Mouse (Mus musculus): ENCODE measurements around the gene Tsnaxip1. TPM values are rescaled to one million over a fixed set of nuclear protein-coding genes. Genes with fewer than 3 reads are reported as not detected.

Gene Tsnaxip1
- polyA plus RNA-seq, 1 experiment from 2014 or later = 0.07 TPM

- WGBS (ENCODE audit: insufficient replicate concordance) = 0% methylated on average over 1 of the region's 1 CpGs
- H3K4me1 ChIP-seq (replicated peaks) = peaks cover 90% of the 10 kb centered on the region
- no peaks in the 10 kb centered on the region for H3K9me3 ChIP-seq (replicated peaks)
Observed at GRCm38 (mm10) chr8:105861951-105862350, 34.4 kb downstream of the Tsnaxip1 start.

GRCm38 (mm10) chr8:105866364-105867029 is 39.0 kb downstream of the Tsnaxip1 start:
- peaks cover 67% of the 10 kb centered on the region for H3K4me1 ChIP-seq (replicated peaks)
- H3K36me3 ChIP-seq (replicated peaks) = peaks cover 70% of the 10 kb centered on the region
- no peaks in the 10 kb centered on the region for H3K27me3 ChIP-seq
- no peak overlapping the region for H3K9ac ChIP-seq
- H3K4me3 ChIP-seq (replicated peaks) = no peak overlapping the region
- H3K4me2 ChIP-seq = no peak overlapping the region
- peak overlapping the region; percentile 46; the same call in 1 of the 2 replicates for H3K27ac ChIP-seq (replicated peaks)
- no peaks in the 10 kb centered on the region for H3K9me3 ChIP-seq (replicated peaks)
- ATAC-seq (ENCODE audit: insufficient read depth) = 0 out of 2 replicates have a peak, but pooled peaks have one; percentile 3
- WGBS (ENCODE audit: insufficient replicate concordance) = 34% methylated on average over 6 of the region's 6 CpGs

More at GRCm38 (mm10) chr8:105861951-105862350, 34.4 kb downstream of the Tsnaxip1 start:
- H3K36me3 ChIP-seq (replicated peaks) = peaks cover 38% of the 10 kb centered on the region
- peak overlapping the region; percentile 97 for H3K27ac ChIP-seq (replicated peaks)
- ATAC-seq (ENCODE audit: insufficient read depth) = no peak
- peak overlapping the region; percentile 86 for H3K9ac ChIP-seq
- peak overlapping the region; percentile 98 for H3K4me2 ChIP-seq
- H3K4me3 ChIP-seq (replicated peaks) = peak overlapping the region; percentile 88
- H3K27me3 ChIP-seq = no peaks in the 10 kb centered on the region

GRCm38 (mm10) chr8:105874301-105874700 is 46.8 kb downstream of the Tsnaxip1 start:
- Histone ChIP-seq H3K36me3 (replicated peaks) (peaks cover 92% of the 10 kb centered on the region), H3K4me1 (replicated peaks) (peaks cover 14% of the 10 kb centered on the region; the same call in 1 of the 2 replicates), H3K9ac (no peak overlapping the region), H3K4me3 (replicated peaks) (no peak overlapping the region), H3K27me3 (no peaks in the 10 kb centered on the region), H3K9me3 (replicated peaks) (no peaks in the 10 kb centered on the region), H3K4me2 (no peak overlapping the region), H3K27ac (replicated peaks) (no peak overlapping the region)
- no peak for ATAC-seq (ENCODE audit: insufficient read depth)
- WGBS (ENCODE audit: insufficient replicate concordance) = 88% methylated on average over 6 of the region's 6 CpGs

GRCm38 (mm10) chr8:105880754-105881520 is 53.4 kb downstream of the Tsnaxip1 start, which contains the start of gene Edc4:
Gene Edc4, plus strand, starts transcription at chr8:105880881.
- Histone ChIP-seq H3K27ac (replicated peaks) (peak within 1 kb of the TSS; percentile 67), H3K9me3 (replicated peaks) (no peaks in the 10 kb centered on the region), H3K4me2 (peak within 1 kb of the TSS; percentile 79), H3K4me1 (replicated peaks) (peaks cover 30% of the 10 kb centered on the region), H3K27me3 (no peaks in the 10 kb centered on the region), H3K4me3 (replicated peaks) (peak within 1 kb of the TSS; percentile 76), H3K36me3 (replicated peaks) (peaks cover 57% of the 10 kb centered on the region), H3K9ac (peak within 1 kb of the TSS; percentile 82)
- under 1% methylated on average over 45 of the region's 45 CpGs for WGBS (ENCODE audit: insufficient replicate concordance)
- peak; percentile 78 for ATAC-seq (ENCODE audit: insufficient read depth)

GRCm38 (mm10) chr8:105889756-105890465 is 62.4 kb downstream of the Tsnaxip1 start:
- no peak overlapping the region for H3K9ac ChIP-seq
- no peaks in the 10 kb centered on the region for H3K9me3 ChIP-seq (replicated peaks)
- H3K27me3 ChIP-seq = no peaks in the 10 kb centered on the region
- no peak overlapping the region for H3K4me2 ChIP-seq
- H3K4me3 ChIP-seq (replicated peaks) = no peak overlapping the region
- peaks cover 91% of the 10 kb centered on the region for H3K36me3 ChIP-seq (replicated peaks)
- no peak overlapping the region for H3K27ac ChIP-seq (replicated peaks)
- no peak for ATAC-seq (ENCODE audit: insufficient read depth)
- H3K4me1 ChIP-seq (replicated peaks) = 0 out of 2 replicates have a peak, but pooled peaks cover 3% of the 10 kb centered on the region
- 91% methylated on average over 12 of the region's 12 CpGs for WGBS (ENCODE audit: insufficient replicate concordance)

- Histone ChIP-seq H3K27me3 (no peaks in the 10 kb centered on the region), H3K36me3 (replicated peaks) (peaks cover 83% of the 10 kb centered on the region), H3K4me1 (replicated peaks) (0 out of 2 replicates have a peak, but pooled peaks cover 3% of the 10 kb centered on the region), H3K9ac (no peak overlapping the region), H3K27ac (replicated peaks) (no peak overlapping the region), H3K4me2 (no peak overlapping the region), H3K9me3 (replicated peaks) (no peaks in the 10 kb centered on the region), H3K4me3 (replicated peaks) (no peak overlapping the region)
- WGBS (ENCODE audit: insufficient replicate concordance) = 81% methylated on average over 6 of the region's 6 CpGs
- no peak for ATAC-seq (ENCODE audit: insufficient read depth)
Observed at GRCm38 (mm10) chr8:105890870-105891269, 63.3 kb downstream of the Tsnaxip1 start.

- Histone ChIP-seq H3K27ac (replicated peaks) (no peak overlapping the region), H3K9ac (no peak overlapping the region), H3K27me3 (no peaks in the 10 kb centered on the region), H3K4me2 (no peak overlapping the region), H3K4me3 (replicated peaks) (no peak overlapping the region), H3K36me3 (replicated peaks) (peaks cover 68% of the 10 kb centered on the region), H3K4me1 (replicated peaks) (0 out of 2 replicates have a peak, but pooled peaks cover 3% of the 10 kb centered on the region), H3K9me3 (replicated peaks) (no peaks in the 10 kb centered on the region)
- WGBS (ENCODE audit: insufficient replicate concordance) = 79% methylated on average over 6 of the region's 6 CpGs
- ATAC-seq (ENCODE audit: insufficient read depth) = 0 out of 2 replicates have a peak, but pooled peaks have one; percentile 16
Observed at GRCm38 (mm10) chr8:105892432-105892831, 64.9 kb downstream of the Tsnaxip1 start.

GRCm38 (mm10) chr8:105893339-105893738 is 65.8 kb downstream of the Tsnaxip1 start, which contains the start of gene Nrn1l:
Gene Nrn1l, plus strand, starts transcription at chr8:105893567.
- Histone ChIP-seq H3K27me3 (no peaks in the 10 kb centered on the region), H3K9ac (no peak within 1 kb of the TSS), H3K4me1 (replicated peaks) (0 out of 2 replicates have a peak, but pooled peaks cover 3% of the 10 kb centered on the region), H3K36me3 (replicated peaks) (peaks cover 59% of the 10 kb centered on the region), H3K4me2 (no peak within 1 kb of the TSS), H3K9me3 (replicated peaks) (no peaks in the 10 kb centered on the region), H3K4me3 (replicated peaks) (no peak within 1 kb of the TSS), H3K27ac (replicated peaks) (no peak within 1 kb of the TSS)
- ATAC-seq (ENCODE audit: insufficient read depth) = peak; percentile 56
- WGBS (ENCODE audit: insufficient replicate concordance) = 43% methylated on average over 11 of the region's 11 CpGs
